Mouse (Mus musculus): ENCODE data around the gene Myoz2.

- no peak for TF ChIP-seq CTCF (IDR thresholded peaks at IDR 0.05; ENCODE audit: borderline replicate concordance, control insufficient read depth, extremely low read depth, insufficient read depth, low read length, poor library complexity)
- no peak for TF ChIP-seq POLR2A (IDR thresholded peaks at IDR 0.05; ENCODE audit: control insufficient read depth, extremely low read depth, insufficient read depth, low read length, poor library complexity)
Measured at GRCm38 (mm10) chr3:123054178-123054577, 19.4 kb upstream of the Myoz2 start.
